Mouse (Mus musculus) liver, adult 2 months (tissue): ENCODE results near the gene Ndfip2.

ENCODE experiments used
- CTCF ChIP-seq: fragments of 200-500 bp; IDR thresholded peaks from 2 replicates; pipeline ENCODE4 v1.5.1; 2011; ENCODE audit warnings: low read depth, low read length, control low read depth
- POLR2A ChIP-seq: fragments of 200-500 bp; IDR thresholded peaks from 2 replicates; pipeline ENCODE4 v1.6.1; 2011; ENCODE audit warnings: low read length, control low read depth; ENCODE audit not compliant: insufficient read depth; ENCODE audit errors: extremely low read depth

- TF ChIP-seq CTCF (no peak), POLR2A (no peak)
These were observed 2.8 kb upstream of the Ndfip2 start for GRCm38 (mm10) chr14:105255620-105256019.
